Mouse (Mus musculus): ENCODE measurements around the gene Bmx. TPM values are rescaled to one million over a fixed set of nuclear protein-coding genes. Genes with fewer than 3 reads are reported as not detected.
A peak's percentile ranks its signal among the peaks of the same experiment; 100 is the strongest.

The Bmx gene
- 3.6 and 4.6 TPM in 2 replicates for total RNA-seq (2015; ENCODE audit: low replicate concordance)
- total RNA-seq (2017; ENCODE audit: low replicate concordance): 3.9 and 5.3 TPM in 2 replicates

DNA sequence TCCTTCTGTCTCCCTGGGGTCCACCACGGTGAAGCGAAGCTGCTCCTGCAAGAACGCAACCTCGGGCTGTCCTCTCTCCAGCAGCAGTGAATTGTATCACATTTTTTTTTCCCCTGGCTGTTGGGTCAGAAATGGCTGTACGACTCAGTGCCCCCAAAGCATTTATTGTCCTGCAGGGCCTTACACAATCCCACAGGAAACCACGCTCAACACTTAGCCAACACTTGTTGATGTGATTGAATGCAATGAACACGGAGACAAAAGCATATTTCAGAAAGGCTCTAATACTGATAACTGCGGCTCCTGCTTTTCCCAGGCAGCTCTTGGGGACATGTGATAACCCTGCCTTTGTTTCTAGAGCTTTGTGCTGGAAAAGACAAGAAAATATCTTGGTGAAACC is at the start of gene Bmx:
Bmx (minus strand) TSS at position 137 of the 400 bp plus-strand sequence.
- ATAC-seq (replicated peaks; ENCODE audit: low FRiP score, poor library complexity, severe bottlenecking): no peak

- ATAC-seq (replicated peaks; ENCODE audit: low FRiP score, poor library complexity, severe bottlenecking): no peak
These were observed 48.3 kb upstream of the Bmx start for GRCm38 (mm10) chrX:164306250-164306649.

- no peak for ATAC-seq (replicated peaks; ENCODE audit: low FRiP score, poor library complexity, severe bottlenecking)
These were observed 33.2 kb upstream of the Bmx start for GRCm38 (mm10) chrX:164291147-164291546.

- ATAC-seq (replicated peaks; ENCODE audit: low FRiP score, poor library complexity, severe bottlenecking): peak; percentile 77
These were observed 29.1 kb upstream of the Bmx start for GRCm38 (mm10) chrX:164287077-164287476.

- no peak for ATAC-seq (replicated peaks; ENCODE audit: low FRiP score, poor library complexity, severe bottlenecking)
These were observed 25.8 kb upstream of the Bmx start for GRCm38 (mm10) chrX:164283808-164284207.

DNA sequence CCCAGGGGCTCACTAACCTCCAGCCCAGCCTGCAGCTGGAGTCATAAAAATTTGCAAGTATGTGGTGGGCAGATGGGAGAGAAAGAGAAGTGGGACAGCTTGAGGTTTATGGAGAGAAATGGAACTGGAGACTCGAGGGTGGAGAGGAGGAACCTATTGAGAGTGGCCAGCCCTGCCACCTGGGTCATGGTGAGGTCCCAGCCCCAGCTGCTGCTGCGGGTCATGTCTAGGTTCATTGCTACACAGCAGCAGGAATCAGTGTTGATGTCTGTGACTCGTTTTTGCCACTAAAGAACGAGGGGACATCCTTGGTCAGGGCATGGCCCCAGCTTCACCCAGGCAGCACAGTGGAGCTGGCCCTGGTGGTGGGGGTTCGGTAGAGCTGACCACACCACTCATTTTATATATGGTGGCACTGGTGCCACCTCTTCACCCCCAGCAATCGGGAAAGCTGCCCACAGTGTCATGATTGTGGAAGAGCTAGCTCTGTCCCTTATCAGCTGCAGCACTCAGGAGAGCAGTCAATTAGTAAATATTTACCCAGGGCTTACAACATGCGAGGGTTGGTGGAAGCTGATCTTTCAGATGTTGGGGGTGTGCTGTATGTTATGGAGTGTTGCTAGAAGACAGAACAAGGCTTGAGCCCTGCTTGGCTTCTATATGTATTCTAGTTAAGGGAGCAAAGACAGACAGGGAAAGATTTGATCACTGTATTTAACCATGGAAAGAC is 23.1 kb upstream of the Bmx start:
- no peak for ATAC-seq (replicated peaks; ENCODE audit: low FRiP score, poor library complexity, severe bottlenecking)

DNA sequence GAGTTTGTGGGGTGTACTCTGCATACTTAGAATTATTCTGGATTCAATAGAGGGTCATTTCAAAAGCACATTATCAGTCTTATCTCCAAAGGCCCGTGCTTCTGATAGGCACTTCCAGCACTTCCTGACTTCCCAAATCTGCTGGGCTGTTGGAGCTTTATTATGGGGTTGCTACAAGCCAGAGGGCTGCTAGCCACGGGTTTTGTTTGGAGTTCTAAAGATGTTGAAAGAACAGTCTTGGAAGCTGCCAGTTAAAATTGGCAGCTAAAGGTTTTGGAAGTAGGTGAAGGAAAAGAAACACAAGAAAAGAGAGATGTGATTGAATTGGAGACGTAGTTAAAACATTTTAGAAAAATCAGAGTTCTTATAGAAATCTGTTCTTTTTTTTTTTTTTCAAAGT is 17.5 kb upstream of the Bmx start:
- ATAC-seq (replicated peaks; ENCODE audit: low FRiP score, poor library complexity, severe bottlenecking): no peak

GRCm38 (mm10) chrX:164270603-164271002 is 12.6 kb upstream of the Bmx start:
- no peak for ATAC-seq (replicated peaks; ENCODE audit: low FRiP score, poor library complexity, severe bottlenecking)

DNA sequence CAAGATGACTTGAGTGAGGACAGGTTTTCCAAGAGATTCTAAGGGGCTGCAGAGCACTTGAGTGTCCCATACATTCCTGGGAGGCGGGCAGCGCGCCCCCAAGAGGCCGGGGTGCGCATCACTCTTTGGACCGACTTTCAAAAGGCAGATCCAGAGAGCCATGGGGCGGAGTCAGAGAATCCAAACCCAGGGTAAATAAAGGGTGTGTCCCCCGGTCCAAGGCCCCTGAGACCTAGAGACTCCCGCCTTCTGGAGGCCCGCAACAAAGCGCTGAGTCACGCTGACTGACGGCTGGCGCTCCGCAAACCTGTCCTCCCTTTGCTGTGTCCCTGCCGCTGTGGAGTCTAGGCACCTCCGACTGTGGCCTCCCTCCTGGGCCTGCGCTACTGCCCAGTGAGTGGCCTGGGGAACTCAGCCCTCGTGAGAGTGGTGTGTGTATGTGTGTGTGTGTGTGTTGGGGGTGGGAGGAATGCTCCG is 11.3 kb upstream of the Bmx start, which contains the start of gene Pir:
Pir (plus strand) TSS at position 87 of the 477 bp plus-strand sequence.
- ATAC-seq (replicated peaks; ENCODE audit: low FRiP score, poor library complexity, severe bottlenecking): peak; percentile 95

- ATAC-seq (replicated peaks; ENCODE audit: low FRiP score, poor library complexity, severe bottlenecking): no peak
These were observed 6.9 kb upstream of the Bmx start for GRCm38 (mm10) chrX:164264861-164265260.

GRCm38 (mm10) chrX:164262286-164262685 is 4.3 kb upstream of the Bmx start:
- ATAC-seq (replicated peaks; ENCODE audit: low FRiP score, poor library complexity, severe bottlenecking): no peak

DNA sequence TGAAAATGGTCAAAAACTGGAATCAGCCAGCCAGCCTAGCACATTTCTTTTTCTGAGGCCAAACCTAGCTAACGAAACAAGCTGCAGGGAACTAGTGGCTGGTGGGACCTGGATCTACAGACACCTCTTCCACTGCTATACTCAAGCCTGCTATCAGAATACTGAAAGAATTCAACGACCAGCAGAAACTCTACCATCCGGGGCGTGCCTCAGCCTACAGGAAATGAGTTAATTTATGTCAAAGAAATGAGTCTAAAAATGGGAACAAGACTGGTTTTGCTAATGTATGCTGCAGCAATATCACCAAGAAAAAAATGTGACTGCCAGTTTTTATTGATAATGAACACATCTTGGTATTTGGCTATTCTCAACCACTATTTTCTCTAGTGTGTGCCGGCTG is 669 bp upstream of the Bmx start:
- ATAC-seq (replicated peaks; ENCODE audit: low FRiP score, poor library complexity, severe bottlenecking): no peak

GRCm38 (mm10) chrX:164256527-164256926 is 1.5 kb downstream of the Bmx start:
- ATAC-seq (replicated peaks; ENCODE audit: low FRiP score, poor library complexity, severe bottlenecking): no peak

- no peak for ATAC-seq (replicated peaks; ENCODE audit: low FRiP score, poor library complexity, severe bottlenecking)
These were observed 11.3 kb downstream of the Bmx start for GRCm38 (mm10) chrX:164246722-164247121.

DNA sequence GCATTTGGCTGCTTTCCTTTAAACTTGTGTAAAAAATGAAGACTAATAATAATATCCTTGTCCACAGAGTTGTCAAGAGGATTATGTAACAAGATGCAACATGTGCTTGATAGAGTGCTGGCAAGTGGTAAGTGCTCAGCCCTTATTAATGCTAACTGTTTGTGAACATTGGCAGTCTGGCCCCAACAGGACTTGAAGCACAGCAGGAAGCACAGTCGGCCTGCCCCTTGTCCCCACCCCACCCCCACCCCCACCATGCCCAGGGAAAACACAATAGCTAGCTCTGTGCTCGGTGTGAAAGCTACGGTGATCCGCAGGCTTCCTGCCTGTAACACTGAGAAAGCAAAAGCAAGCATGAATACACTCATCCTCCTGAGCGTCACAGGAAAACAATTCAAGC is 12.3 kb downstream of the Bmx start:
- ATAC-seq (replicated peaks; ENCODE audit: low FRiP score, poor library complexity, severe bottlenecking): no peak

- no peak for ATAC-seq (replicated peaks; ENCODE audit: low FRiP score, poor library complexity, severe bottlenecking)
These were observed 24.6 kb downstream of the Bmx start for GRCm38 (mm10) chrX:164233380-164233779.

- ATAC-seq (replicated peaks; ENCODE audit: low FRiP score, poor library complexity, severe bottlenecking): peak; percentile 96
These were observed 36.0 kb downstream of the Bmx start for GRCm38 (mm10) chrX:164221989-164222388.

DNA sequence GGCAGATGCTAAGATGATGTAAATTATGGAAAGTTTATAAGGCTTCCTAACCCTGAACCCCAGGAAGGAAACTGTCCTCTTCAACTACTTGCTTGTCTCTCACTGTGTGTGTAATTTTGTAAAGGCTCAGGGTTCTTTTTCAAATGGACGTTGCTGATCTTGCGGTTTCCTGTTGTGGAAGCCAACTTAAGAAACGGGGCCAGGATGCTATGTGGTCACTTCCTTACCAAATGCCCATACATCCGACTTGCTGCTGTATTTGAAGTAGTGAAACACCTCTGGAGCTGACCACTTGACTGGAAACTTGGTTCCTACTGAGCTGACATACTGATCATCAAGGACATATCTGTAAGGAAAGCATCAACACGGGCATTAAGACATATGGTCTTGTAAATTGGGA is 57.4 kb downstream of the Bmx start:
- no peak for ATAC-seq (replicated peaks; ENCODE audit: low FRiP score, poor library complexity, severe bottlenecking)

- peak; percentile 100 for ATAC-seq (replicated peaks; ENCODE audit: low FRiP score, poor library complexity, severe bottlenecking)
These were observed 60.3 kb downstream of the Bmx start for GRCm38 (mm10) chrX:164197679-164198078.

DNA sequence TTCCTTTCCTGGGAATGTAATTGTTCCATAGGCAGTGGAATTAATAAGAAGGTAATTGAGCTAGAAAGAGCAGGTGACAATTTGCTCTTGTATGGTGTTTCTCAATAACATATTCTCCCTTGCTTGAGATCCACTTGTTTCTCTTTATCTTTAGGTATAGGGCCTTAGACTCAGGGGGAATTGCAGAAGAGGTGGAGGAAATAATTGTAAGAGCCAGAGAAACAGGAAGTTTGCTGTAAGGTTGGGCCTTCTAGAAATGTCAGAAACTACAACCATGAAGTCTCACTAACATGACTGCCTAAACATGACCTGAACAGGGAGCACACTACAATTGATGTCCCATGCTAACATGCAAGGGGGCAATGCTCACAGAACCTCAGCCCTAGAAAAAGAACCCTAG is 68.1 kb downstream of the Bmx start:
- ATAC-seq (replicated peaks; ENCODE audit: low FRiP score, poor library complexity, severe bottlenecking): no peak

DNA sequence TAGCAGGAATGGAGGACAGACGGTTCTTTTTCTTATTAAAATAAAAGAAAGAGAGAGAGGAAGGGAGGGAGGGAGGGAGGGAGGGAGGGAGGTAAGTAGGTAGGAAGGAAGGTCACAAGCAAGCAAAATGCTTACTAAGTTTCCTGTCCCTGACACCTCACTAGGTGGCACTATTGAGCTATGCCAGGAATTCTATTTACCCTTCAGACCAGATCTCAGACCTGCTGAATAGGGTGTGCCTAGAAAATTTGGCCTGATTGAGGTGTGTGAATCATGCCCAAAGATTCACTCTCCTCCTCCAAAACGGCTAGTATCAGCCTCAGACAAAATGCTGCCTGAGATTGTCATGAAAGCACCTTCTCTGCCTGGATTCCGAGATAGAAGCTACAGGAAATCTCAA is 74.1 kb downstream of the Bmx start:
- peak; percentile 80 for ATAC-seq (replicated peaks; ENCODE audit: low FRiP score, poor library complexity, severe bottlenecking)

- ATAC-seq (replicated peaks; ENCODE audit: low FRiP score, poor library complexity, severe bottlenecking): peak; percentile 90
These were observed 78.2 kb downstream of the Bmx start for GRCm38 (mm10) chrX:164179746-164180145.
